Mouse (Mus musculus): ENCODE results near the gene Olfr1045. TPM values are rescaled to one million over a fixed set of nuclear protein-coding genes. Genes with fewer than 3 reads are reported as not detected.
"Not testable (repeated sequence)": the region's sequence is repeated elsewhere in the genome, so short reads cannot be mapped to it uniquely, and the experiment has no call there.

Gene Olfr1045
- not detected in 2 replicates for polyA plus RNA-seq (2015; fragmentation: Nextera tagmentation; extraction: Ambion mirVana)

DNA sequence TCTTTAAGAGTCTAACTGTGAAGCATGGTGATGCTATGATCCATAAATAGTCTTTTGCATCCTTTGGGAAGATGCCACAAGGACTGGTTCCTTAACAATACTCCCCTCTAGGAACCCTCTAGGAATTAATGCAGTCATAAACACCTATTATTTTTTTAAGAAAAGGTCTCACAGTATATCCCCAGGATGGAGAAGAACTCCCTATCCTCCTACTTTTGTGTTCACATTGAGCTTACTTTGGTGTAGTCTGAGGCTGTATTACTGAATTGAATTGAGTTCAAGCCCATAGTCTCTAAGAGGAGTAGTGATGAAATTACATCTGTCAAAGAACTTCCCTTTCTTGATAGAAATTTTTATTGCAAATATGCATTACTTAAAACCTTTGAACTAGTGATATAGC lies at the start of gene Olfr1045:
Gene Olfr1045, minus strand, starts transcription at position 101 of the 400 bp plus-strand sequence.
- no peak within 1 kb of the TSS for H3K4me2 ChIP-seq (ENCODE audit: low read length)
- no peak within 1 kb of the TSS for H3K9ac ChIP-seq (replicated peaks; ENCODE audit: low read depth, low read length)

DNA sequence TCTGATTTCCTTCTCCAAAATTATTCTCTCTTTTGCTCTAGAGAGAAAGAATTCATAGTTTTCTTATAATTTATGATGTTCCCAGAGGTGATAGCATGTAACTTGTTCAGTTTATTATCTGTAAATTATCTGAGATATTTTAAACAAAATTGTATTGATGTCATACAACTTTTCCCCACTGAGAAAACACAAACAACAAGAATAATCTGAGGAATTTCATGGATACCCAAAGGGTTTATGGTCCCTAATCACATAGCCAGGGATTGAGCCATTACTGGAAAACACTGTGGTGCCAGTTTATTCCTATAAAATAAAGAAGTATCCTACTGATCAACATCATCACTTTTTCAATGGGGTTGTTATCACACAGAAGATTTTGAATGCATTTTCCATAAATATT lies 37.4 kb upstream of the Olfr1045 start, which contains the start of gene Olfr1048:
Gene Olfr1048, minus strand, starts transcription at position 101 of the 400 bp plus-strand sequence.
- no peak for ATAC-seq
- Histone ChIP-seq H3K27me3 (replicated peaks; ENCODE audit: control insufficient read depth, insufficient read depth, low read length) (no peaks in the 10 kb centered on the region), H3K36me3 (ENCODE audit: control insufficient read depth, insufficient read depth) (no peaks in the 10 kb centered on the region), H3K9ac (replicated peaks; ENCODE audit: low read depth, low read length) (no peak within 1 kb of the TSS), H3K4me3 (replicated peaks; ENCODE audit: low read length) (no peak within 1 kb of the TSS), H3K4me1 (replicated peaks; ENCODE audit: control insufficient read depth, insufficient read depth, low read length) (no peaks in the 10 kb centered on the region), H3K27ac (ENCODE audit: low read length) (no peak within 1 kb of the TSS), H3K4me2 (ENCODE audit: low read length) (no peak within 1 kb of the TSS), H3K9me3 (ENCODE audit: control insufficient read depth, low read length) (no peaks in the 10 kb centered on the region)

More for the DNA sequence above, at the start of gene Olfr1045:
- Histone ChIP-seq H3K27ac (ENCODE audit: low read length) (no peak within 1 kb of the TSS), H3K27me3 (replicated peaks; ENCODE audit: control insufficient read depth, insufficient read depth, low read length) (no peaks in the 10 kb centered on the region), H3K4me1 (replicated peaks; ENCODE audit: control insufficient read depth, insufficient read depth, low read length) (no peaks in the 10 kb centered on the region), H3K9me3 (ENCODE audit: control insufficient read depth, low read length) (no peaks in the 10 kb centered on the region), H3K36me3 (ENCODE audit: control insufficient read depth, insufficient read depth) (no peaks in the 10 kb centered on the region), H3K4me3 (replicated peaks; ENCODE audit: low read length) (no peak within 1 kb of the TSS)
- no peak for ATAC-seq

DNA sequence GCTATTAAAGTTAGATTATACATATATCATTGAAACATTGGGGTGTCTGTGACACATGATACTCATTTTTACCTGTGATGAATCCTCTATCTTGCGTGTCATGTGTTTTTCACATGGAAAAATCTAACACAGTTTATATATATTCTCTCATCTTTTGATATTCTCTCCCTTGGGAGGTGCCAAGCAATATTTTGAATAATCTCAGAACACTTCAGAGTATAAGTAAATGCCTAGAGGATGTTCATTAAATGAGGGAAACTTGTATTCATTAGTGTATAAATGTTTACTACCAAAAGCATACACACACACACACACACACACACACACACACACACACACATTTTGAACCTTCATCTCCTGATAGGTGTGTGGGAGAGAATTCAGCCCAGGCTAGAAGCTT lies 28.5 kb upstream of the Olfr1045 start, which contains the start of gene Olfr1047:
Gene Olfr1047, minus strand, starts transcription at position 101 of the 400 bp plus-strand sequence.
- H3K27ac ChIP-seq (ENCODE audit: low read length): no peak within 1 kb of the TSS
- H3K36me3 ChIP-seq (ENCODE audit: control insufficient read depth, insufficient read depth): no peaks in the 10 kb centered on the region
- H3K4me1 ChIP-seq (replicated peaks; ENCODE audit: control insufficient read depth, insufficient read depth, low read length): no peaks in the 10 kb centered on the region
- no peak within 1 kb of the TSS for H3K9ac ChIP-seq (replicated peaks; ENCODE audit: low read depth, low read length)
- no peaks in the 10 kb centered on the region for H3K9me3 ChIP-seq (ENCODE audit: control insufficient read depth, low read length)
- ATAC-seq: no peak
- 92% methylated on average over 1 of the region's 1 CpGs for WGBS
- no peak within 1 kb of the TSS for H3K4me3 ChIP-seq (replicated peaks; ENCODE audit: low read length)
- no peaks in the 10 kb centered on the region for H3K27me3 ChIP-seq (replicated peaks; ENCODE audit: control insufficient read depth, insufficient read depth, low read length)
- no peak within 1 kb of the TSS for H3K4me2 ChIP-seq (ENCODE audit: low read length)

DNA sequence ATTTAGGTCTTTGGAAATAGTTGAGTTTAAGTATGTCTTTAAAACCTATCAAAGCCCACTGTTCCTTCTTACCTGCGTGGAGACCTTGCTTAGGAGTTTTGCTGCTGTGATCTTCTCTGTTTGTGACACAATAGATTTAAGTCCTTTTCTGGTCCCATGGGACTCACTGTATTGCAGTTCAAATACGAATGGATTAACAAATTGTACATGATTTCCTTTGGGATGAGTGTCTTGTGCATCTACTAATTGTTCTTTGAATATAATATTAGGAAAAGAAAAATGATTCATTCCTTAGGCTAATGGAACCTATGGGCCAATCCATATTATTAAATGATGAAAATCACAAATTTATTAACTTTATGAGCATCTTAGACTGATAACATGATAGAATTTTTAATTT lies 16.4 kb upstream of the Olfr1045 start, which contains the start of gene Olfr1046:
Gene Olfr1046, minus strand, starts transcription at position 101 of the 400 bp plus-strand sequence.
- WGBS: 71% methylated on average over 2 of the region's 2 CpGs
- H3K4me2 ChIP-seq (ENCODE audit: low read length): no peak within 1 kb of the TSS
- ATAC-seq: no peak
- H3K27me3 ChIP-seq (replicated peaks; ENCODE audit: control insufficient read depth, insufficient read depth, low read length): no peaks in the 10 kb centered on the region
- H3K36me3 ChIP-seq (ENCODE audit: control insufficient read depth, insufficient read depth): no peaks in the 10 kb centered on the region
- no peak within 1 kb of the TSS for H3K9ac ChIP-seq (replicated peaks; ENCODE audit: low read depth, low read length)
- no peak within 1 kb of the TSS for H3K27ac ChIP-seq (ENCODE audit: low read length)
- H3K4me3 ChIP-seq (replicated peaks; ENCODE audit: low read length): no peak within 1 kb of the TSS
- H3K4me1 ChIP-seq (replicated peaks; ENCODE audit: control insufficient read depth, insufficient read depth, low read length): no peaks in the 10 kb centered on the region
- no peaks in the 10 kb centered on the region for H3K9me3 ChIP-seq (ENCODE audit: control insufficient read depth, low read length)

DNA sequence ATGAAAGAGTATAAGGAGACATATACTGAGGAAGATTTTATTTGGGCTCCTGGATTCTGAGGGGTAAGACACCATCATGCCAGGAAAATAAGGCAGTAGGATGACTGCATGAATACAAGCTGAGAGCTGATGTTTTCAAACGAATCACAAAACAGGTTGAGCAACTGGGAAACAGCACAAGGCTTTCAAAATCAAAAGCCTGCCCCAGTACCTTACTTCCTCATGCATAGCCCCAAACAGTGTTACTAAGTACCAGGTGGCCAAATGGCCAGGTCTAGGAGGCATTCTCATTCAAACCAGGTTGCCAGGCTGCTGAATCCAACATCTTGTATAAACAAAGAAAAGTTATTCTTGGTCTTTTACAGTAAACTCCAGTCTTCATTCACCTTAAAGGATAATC lies 6.9 kb downstream of the Olfr1045 start:
- ATAC-seq: no peak
- 77% methylated on average over 1 of the region's 1 CpGs for WGBS
- Histone ChIP-seq H3K4me2 (ENCODE audit: low read length) (no peak overlapping the region), H3K4me3 (replicated peaks; ENCODE audit: low read length) (no peak overlapping the region), H3K36me3 (ENCODE audit: control insufficient read depth, insufficient read depth) (no peaks in the 10 kb centered on the region), H3K27ac (ENCODE audit: low read length) (no peak overlapping the region), H3K9me3 (ENCODE audit: control insufficient read depth, low read length) (no peaks in the 10 kb centered on the region), H3K9ac (replicated peaks; ENCODE audit: low read depth, low read length) (no peak overlapping the region), H3K4me1 (replicated peaks; ENCODE audit: control insufficient read depth, insufficient read depth, low read length) (no peaks in the 10 kb centered on the region), H3K27me3 (replicated peaks; ENCODE audit: control insufficient read depth, insufficient read depth, low read length) (no peaks in the 10 kb centered on the region)

DNA sequence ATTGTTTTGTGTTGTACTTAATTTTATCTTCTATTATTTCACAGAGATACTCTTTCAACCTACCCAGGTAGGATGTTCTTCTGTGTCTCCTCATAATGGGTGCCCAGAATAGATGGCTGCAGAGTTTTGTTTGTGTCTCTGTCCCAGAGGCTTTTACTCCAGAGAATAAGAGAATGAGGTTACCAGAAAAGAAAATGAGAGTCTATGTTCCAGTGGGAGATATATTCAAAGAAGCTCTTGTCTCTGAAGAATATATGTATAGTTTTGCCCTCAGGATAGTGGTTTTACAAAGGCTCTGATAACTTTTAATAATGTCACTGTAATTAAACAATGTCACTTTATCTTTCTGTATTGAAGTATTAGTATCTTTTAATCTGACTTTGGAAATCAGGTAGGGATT lies 17.2 kb downstream of the Olfr1045 start, which contains the start of gene Olfr52:
Gene Olfr52, minus strand, starts transcription at position 101 of the 400 bp plus-strand sequence.
- H3K9ac ChIP-seq (replicated peaks; ENCODE audit: low read depth, low read length): no peak within 1 kb of the TSS
- no peak within 1 kb of the TSS for H3K4me3 ChIP-seq (replicated peaks; ENCODE audit: low read length)
- H3K4me2 ChIP-seq (ENCODE audit: low read length): no peak within 1 kb of the TSS
- no peaks in the 10 kb centered on the region for H3K36me3 ChIP-seq (ENCODE audit: control insufficient read depth, insufficient read depth)
- no peaks in the 10 kb centered on the region for H3K4me1 ChIP-seq (replicated peaks; ENCODE audit: control insufficient read depth, insufficient read depth, low read length)
- H3K27ac ChIP-seq (ENCODE audit: low read length): no peak within 1 kb of the TSS
- no peak for ATAC-seq
- H3K9me3 ChIP-seq (ENCODE audit: control insufficient read depth, low read length): no peaks in the 10 kb centered on the region
- no peaks in the 10 kb centered on the region for H3K27me3 ChIP-seq (replicated peaks; ENCODE audit: control insufficient read depth, insufficient read depth, low read length)

DNA sequence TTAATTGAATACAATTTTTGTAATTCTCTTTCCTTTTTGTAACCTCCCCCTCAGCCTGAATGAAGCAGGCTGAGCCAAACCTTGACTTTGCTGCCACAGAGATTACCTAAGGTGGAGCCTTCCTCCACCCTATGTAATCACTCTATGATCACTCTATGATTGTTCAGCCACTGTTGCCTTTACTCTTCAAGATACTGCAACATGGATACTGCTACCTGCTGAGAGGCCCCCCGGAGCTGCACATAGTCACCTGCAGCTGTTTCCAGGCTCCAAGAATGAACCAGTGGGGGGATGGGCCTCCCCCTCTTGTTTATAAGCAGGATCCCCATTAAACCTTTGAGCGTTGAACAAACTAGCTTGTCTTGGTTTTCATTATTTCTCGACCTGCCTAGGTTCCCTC lies 22.9 kb downstream of the Olfr1045 start:
- 81% methylated on average over 3 of the region's 3 CpGs for WGBS
- no peaks in the 10 kb centered on the region for H3K36me3 ChIP-seq (ENCODE audit: control insufficient read depth, insufficient read depth)
- ATAC-seq: no peak
- H3K27ac ChIP-seq (ENCODE audit: low read length): no peak overlapping the region
- H3K4me3 ChIP-seq (replicated peaks; ENCODE audit: low read length): no peak overlapping the region
- H3K9me3 ChIP-seq (ENCODE audit: control insufficient read depth, low read length): no peaks in the 10 kb centered on the region
- H3K27me3 ChIP-seq (replicated peaks; ENCODE audit: control insufficient read depth, insufficient read depth, low read length): no peaks in the 10 kb centered on the region
- H3K9ac ChIP-seq (replicated peaks; ENCODE audit: low read depth, low read length): no peak overlapping the region
- H3K4me2 ChIP-seq (ENCODE audit: low read length): no peak overlapping the region
- H3K4me1 ChIP-seq (replicated peaks; ENCODE audit: control insufficient read depth, insufficient read depth, low read length): no peaks in the 10 kb centered on the region

DNA sequence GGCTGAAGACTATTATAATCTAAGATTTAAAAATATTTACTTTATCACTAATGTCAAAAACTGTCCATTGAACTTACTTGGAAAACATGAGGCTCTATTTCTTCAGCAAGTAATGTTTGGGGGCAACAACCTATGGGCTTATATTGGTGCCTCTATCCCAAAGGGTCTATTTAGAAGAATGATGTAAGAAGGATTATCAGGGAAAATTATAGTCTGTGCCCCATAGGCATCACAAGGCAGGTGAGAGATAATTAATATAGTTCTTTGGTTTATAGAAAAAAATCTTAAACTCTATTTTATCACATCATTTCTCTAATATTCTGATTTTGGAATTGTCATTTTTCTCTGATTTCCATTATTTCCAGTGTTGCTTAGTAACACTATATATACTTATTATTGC lies 25.1 kb downstream of the Olfr1045 start, which contains the start of gene Olfr1044:
Gene Olfr1044, minus strand, starts transcription at position 101 of the 400 bp plus-strand sequence.
- no peak within 1 kb of the TSS for H3K9ac ChIP-seq (replicated peaks; ENCODE audit: low read depth, low read length)
- no peaks in the 10 kb centered on the region for H3K27me3 ChIP-seq (replicated peaks; ENCODE audit: control insufficient read depth, insufficient read depth, low read length)
- H3K9me3 ChIP-seq (ENCODE audit: control insufficient read depth, low read length): no peaks in the 10 kb centered on the region
- H3K4me1 ChIP-seq (replicated peaks; ENCODE audit: control insufficient read depth, insufficient read depth, low read length): no peaks in the 10 kb centered on the region
- no peak within 1 kb of the TSS for H3K4me2 ChIP-seq (ENCODE audit: low read length)
- H3K4me3 ChIP-seq (replicated peaks; ENCODE audit: low read length): no peak within 1 kb of the TSS
- H3K36me3 ChIP-seq (ENCODE audit: control insufficient read depth, insufficient read depth): no peaks in the 10 kb centered on the region
- no peak within 1 kb of the TSS for H3K27ac ChIP-seq (ENCODE audit: low read length)
- ATAC-seq: no peak

DNA sequence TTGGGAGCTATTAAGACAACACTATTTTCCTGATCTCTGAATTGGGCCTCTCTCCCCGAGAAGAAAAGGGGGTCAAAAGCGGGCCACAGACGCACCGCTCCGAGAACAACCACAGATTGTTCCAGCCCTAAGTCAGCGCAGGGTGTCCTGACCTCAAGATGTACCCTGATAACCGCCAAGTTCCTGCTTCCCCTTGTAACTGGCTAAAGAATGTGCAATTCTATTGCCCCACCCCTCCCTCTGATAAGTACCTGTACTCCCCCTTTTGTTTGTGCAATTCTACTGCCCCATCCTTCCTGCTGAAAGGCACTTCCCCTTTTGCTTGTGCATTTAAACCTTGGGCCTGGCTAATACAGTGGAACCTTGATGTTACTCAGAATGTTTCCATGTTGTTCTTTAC lies 27.4 kb downstream of the Olfr1045 start:
- H3K4me1 ChIP-seq (replicated peaks; ENCODE audit: control insufficient read depth, insufficient read depth, low read length); H3K36me3 ChIP-seq (ENCODE audit: control insufficient read depth, insufficient read depth); H3K4me3 ChIP-seq (replicated peaks; ENCODE audit: low read length); H3K27ac ChIP-seq (ENCODE audit: low read length); H3K27me3 ChIP-seq (replicated peaks; ENCODE audit: control insufficient read depth, insufficient read depth, low read length); ATAC-seq; H3K9me3 ChIP-seq (ENCODE audit: control insufficient read depth, low read length); H3K4me2 ChIP-seq (ENCODE audit: low read length); H3K9ac ChIP-seq (replicated peaks; ENCODE audit: low read depth, low read length): not testable (repeated sequence)
- WGBS: 90% methylated on average over 7 of the region's 7 CpGs

DNA sequence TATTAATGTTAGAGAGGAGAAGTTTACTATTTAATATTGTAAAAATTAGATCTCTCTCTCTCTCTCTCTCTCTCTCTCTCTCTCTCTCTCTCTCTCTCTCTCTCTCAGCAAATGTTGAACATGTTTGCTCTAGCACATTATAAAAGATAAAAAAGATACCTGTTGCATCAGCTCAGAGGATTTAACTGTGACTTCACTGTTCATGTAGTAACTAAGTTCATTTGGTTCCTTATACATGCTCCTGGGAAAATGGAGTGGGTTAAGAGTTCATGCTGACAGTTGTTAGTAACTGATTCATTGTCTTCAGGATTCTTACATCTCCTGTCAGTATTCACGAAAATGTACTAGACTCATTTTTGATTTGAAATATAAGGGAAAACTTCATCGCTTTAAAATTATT lies 35.4 kb downstream of the Olfr1045 start, which contains the start of gene Olfr1043:
Gene Olfr1043, minus strand, starts transcription at position 101 of the 400 bp plus-strand sequence.
- H3K27me3 ChIP-seq (replicated peaks; ENCODE audit: control insufficient read depth, insufficient read depth, low read length): no peaks in the 10 kb centered on the region
- no peak for ATAC-seq
- H3K9ac ChIP-seq (replicated peaks; ENCODE audit: low read depth, low read length): no peak within 1 kb of the TSS
- H3K27ac ChIP-seq (ENCODE audit: low read length): no peak within 1 kb of the TSS
- H3K36me3 ChIP-seq (ENCODE audit: control insufficient read depth, insufficient read depth): no peaks in the 10 kb centered on the region
- no peak within 1 kb of the TSS for H3K4me3 ChIP-seq (replicated peaks; ENCODE audit: low read length)
- 90% methylated on average over 2 of the region's 2 CpGs for WGBS
- no peaks in the 10 kb centered on the region for H3K9me3 ChIP-seq (ENCODE audit: control insufficient read depth, low read length)
- no peaks in the 10 kb centered on the region for H3K4me1 ChIP-seq (replicated peaks; ENCODE audit: control insufficient read depth, insufficient read depth, low read length)
- no peak within 1 kb of the TSS for H3K4me2 ChIP-seq (ENCODE audit: low read length)
